ENCODE assay signal across 7 mouse cellular contexts in genomic region chr3:85923954-85924945, GRCm38 (mm10). TPM values are rescaled to one million over a fixed set of nuclear protein-coding genes. Genes with fewer than 3 reads are reported as not detected.
DNase-seq lines count a peak whose midpoint lies in the region; ATAC-seq and TF ChIP-seq lines count a peak whose summit lies in the region.

No protein-coding gene starts in this region.

- peak; percentile 62 for ATAC-seq in intestine, embryonic 16.5 days
- no peak for ATAC-seq in midbrain, embryonic 14.5 days (ENCODE audit: low FRiP score, low TSS enrichment)

- intact Hi-C loops in gastrocnemius, postnatal 36 days (cut with DNase I) = loop anchor here (5.0 to 10.0 kb wide), 3 partner anchors 203 to 999 kb away; partner anchors contain the start of gene Gatb
- intact Hi-C loops in left cerebral cortex, postnatal 25 days (cut with DNase I) = loop anchor here (2.0 to 5.0 kb wide), 4 partner anchors 203 to 987 kb away; partner anchors contain the start of gene Gatb

- H3K27me3 ChIP-seq in intestine, embryonic 16.5 days (replicated peaks; ENCODE audit: control insufficient read depth, insufficient read depth, low read length) = no peaks in the 10 kb centered on the region
- no peaks in the 10 kb centered on the region for H3K27me3 ChIP-seq in midbrain, embryonic 14.5 days (ENCODE audit: control insufficient read depth, insufficient read depth, low read length)
- no peaks in the 10 kb centered on the region for H3K27me3 ChIP-seq in spleen, adult 2 months (ENCODE audit: control insufficient read depth, insufficient read depth, low read length)

- 0 out of 2 replicates have a peak overlapping the region, but pooled peaks have one; percentile 30 for H3K4me2 ChIP-seq in intestine, embryonic 16.5 days (ENCODE audit: low read depth, low read length)
- peak overlapping the region; percentile 25; the same call in 1 of the 2 replicates for H3K4me2 ChIP-seq in midbrain, embryonic 14.5 days (ENCODE audit: low read length)

- H3K4me1 ChIP-seq in intestine, embryonic 16.5 days (ENCODE audit: control insufficient read depth, insufficient read depth, low read length) = no peaks in the 10 kb centered on the region
- H3K4me1 ChIP-seq in midbrain, embryonic 14.5 days (ENCODE audit: control insufficient read depth, insufficient read depth, low read length) = no peaks in the 10 kb centered on the region
- H3K4me1 ChIP-seq in spleen, adult 2 months (ENCODE audit: control insufficient read depth, insufficient read depth, insufficient read length) = no peaks in the 10 kb centered on the region

- 41% methylated on average over 18 of the region's 18 CpGs for WGBS in intestine, embryonic 16.5 days
- 47% methylated on average over 18 of the region's 18 CpGs for WGBS in midbrain, embryonic 14.5 days
- WGBS in spleen, adult 2 months = 52% methylated on average over 18 of the region's 18 CpGs

- H3K27ac ChIP-seq in intestine, embryonic 16.5 days (ENCODE audit: low read length) = no peak overlapping the region
- no peak overlapping the region for H3K27ac ChIP-seq in midbrain, embryonic 14.5 days (replicated peaks; ENCODE audit: low read depth, low read length)
- H3K27ac ChIP-seq in spleen, adult 2 months (ENCODE audit: insufficient read depth, low read length) = no peak overlapping the region

- no peak overlapping the region for H3K4me3 ChIP-seq in intestine, embryonic 16.5 days (ENCODE audit: low read length)
- no peak overlapping the region for H3K4me3 ChIP-seq in midbrain, embryonic 14.5 days (replicated peaks; ENCODE audit: low read depth, low read length)
- no peak overlapping the region for H3K4me3 ChIP-seq in spleen, adult 2 months (ENCODE audit: extremely low read depth, insufficient read depth, insufficient read length)

- peak; percentile 91 for DNase-seq in adrenal gland, postnatal 10 days
- peak; percentile 87 for DNase-seq in embryo, embryonic 11 days
- peak; percentile 74 to 76 for DNase-seq in gastrocnemius, postnatal 36 days
- peak; percentile 87 to 91 for DNase-seq in left cerebral cortex, postnatal 25 days (ENCODE audit: low spot score in 2 of 2)
- peak; percentile 91 for DNase-seq in midbrain, embryonic 14.5 days
- peak in 1 of 2 experiments; percentile 44 for DNase-seq in spleen, adult 2 months (ENCODE audit: low read depth in 1 of 2, low spot score in 2 of 2)

- TF ChIP-seq POLR2A in spleen, adult 2 months (IDR thresholded peaks at IDR 0.05; ENCODE audit: low read depth, low read length) = no peak

- no peaks in the 10 kb centered on the region for H3K9me3 ChIP-seq in intestine, embryonic 16.5 days (ENCODE audit: control insufficient read depth, low read length)
- no peaks in the 10 kb centered on the region for H3K9me3 ChIP-seq in midbrain, embryonic 14.5 days (ENCODE audit: control insufficient read depth, low read length)

- no peaks in the 10 kb centered on the region for H3K36me3 ChIP-seq in intestine, embryonic 16.5 days (ENCODE audit: control insufficient read depth, insufficient read depth, low read length)
- H3K36me3 ChIP-seq in midbrain, embryonic 14.5 days (ENCODE audit: control insufficient read depth, insufficient read depth, low read length) = no peaks in the 10 kb centered on the region
- H3K36me3 ChIP-seq in spleen, adult 2 months (ENCODE audit: control insufficient read depth, insufficient read depth, low read length) = no peaks in the 10 kb centered on the region

- H3K9ac ChIP-seq in intestine, embryonic 16.5 days (ENCODE audit: low read depth, low read length) = no peak overlapping the region
- no peak overlapping the region for H3K9ac ChIP-seq in midbrain, embryonic 14.5 days (replicated peaks; ENCODE audit: low read length)

- peak; percentile 82; the same call in 1 of the 2 replicates for TF ChIP-seq CTCF in spleen, adult 2 months (IDR thresholded peaks at IDR 0.05; ENCODE audit: extremely low read depth, insufficient read depth, insufficient read length, insufficient replicate concordance)

RNA-seq across cellular contexts. Expression of gene Gm37240, which starts 36.9 kb away (rescaled TPM):
- total RNA-seq in adrenal gland, postnatal 10 days (2021) = 1 to 10 TPM; 3.9 to 6.6 TPM
- 10 to 100 TPM; 35.6 to 41.7 TPM for total RNA-seq in gastrocnemius, postnatal 36 days (2021)
- polyA plus RNA-seq in intestine, embryonic 16.5 days (2015; fragmentation: Nextera tagmentation; extraction: Ambion mirVana) = 6.5 and 6.8 TPM in 2 replicates
- 1 to 10 TPM in 1 of 2 experiments, under 1 TPM in 1; 0.69 to 2.2 TPM for total RNA-seq in left cerebral cortex, postnatal 25 days (2021)
- 0.11 TPM in 1 of 2 replicates, not detected in the other for polyA plus RNA-seq in midbrain, embryonic 14.5 days (2014; fragmentation: Nextera tagmentation; extraction: Ambion mirVana)
- 0.52 and 1.1 TPM in 2 replicates for polyA plus RNA-seq in spleen, adult 2 months (2012; rRNA removed)

RNA-seq across cellular contexts. Expression of gene Glt28d2, which starts 36.9 kb away (rescaled TPM):
- 1 to 10 TPM; 1.4 to 2.5 TPM for total RNA-seq in adrenal gland, postnatal 10 days (2021)
- 1 to 10 TPM; 5.3 to 8.5 TPM for total RNA-seq in gastrocnemius, postnatal 36 days (2021)
- polyA plus RNA-seq in intestine, embryonic 16.5 days (2015; fragmentation: Nextera tagmentation; extraction: Ambion mirVana) = 2.2 and 2.4 TPM in 2 replicates
- under 1 TPM; 0.34 to 0.62 TPM for total RNA-seq in left cerebral cortex, postnatal 25 days (2021)
- polyA plus RNA-seq in midbrain, embryonic 14.5 days (2014; fragmentation: Nextera tagmentation; extraction: Ambion mirVana) = 0.21 and 0.34 TPM in 2 replicates
- 0.08 and 0.11 TPM in 2 replicates for polyA plus RNA-seq in spleen, adult 2 months (2012; rRNA removed)

RNA-seq across cellular contexts. Expression of gene Sh3d19, which starts 46.7 kb away (rescaled TPM):
- 10 to 100 TPM; 26.2 to 28.9 TPM for total RNA-seq in adrenal gland, postnatal 10 days (2021)
- 10 to 100 TPM; 10.4 to 15.9 TPM for total RNA-seq in gastrocnemius, postnatal 36 days (2021)
- polyA plus RNA-seq in intestine, embryonic 16.5 days (2015; fragmentation: Nextera tagmentation; extraction: Ambion mirVana) = 27.5 and 35.6 TPM in 2 replicates
- total RNA-seq in left cerebral cortex, postnatal 25 days (2021) = 10 to 100 TPM; 17.8 to 22.3 TPM
- 13.2 and 14.4 TPM in 2 replicates for polyA plus RNA-seq in midbrain, embryonic 14.5 days (2014; fragmentation: Nextera tagmentation; extraction: Ambion mirVana)
- polyA plus RNA-seq in spleen, adult 2 months (2012; rRNA removed) = 5.6 and 9.1 TPM in 2 replicates

Comparison
In these comparisons a context has a peak if more than half of its experiments do, and no peak if none do; other contexts are left out.
1. RNA of gene Gm37240, which starts 36.9 kb away (total RNA-seq): 35.6 to 41.7 TPM in gastrocnemius, postnatal 36 days; 3.9 to 6.6 TPM in adrenal gland, postnatal 10 days and 0.69 to 2.2 TPM in left cerebral cortex, postnatal 25 days; every median in the first group is over 4 times any median in the second.